Mouse (Mus musculus): ENCODE measurements around the gene Nectin1. TPM values are rescaled to one million over a fixed set of nuclear protein-coding genes. Genes with fewer than 3 reads are reported as not detected.

Nectin1 gene
- polyA plus RNA-seq, 1 experiment from 2014 or later = 1.8 TPM

- 62% methylated on average over 8 of the region's 8 CpGs for WGBS (ENCODE audit: insufficient replicate concordance)
- no peaks in the 10 kb centered on the region for H3K4me1 ChIP-seq
- ATAC-seq = no peak
- H3K9me3 ChIP-seq (replicated peaks) = no peaks in the 10 kb centered on the region
- no peak overlapping the region for H3K9ac ChIP-seq
- no peaks in the 10 kb centered on the region for H3K36me3 ChIP-seq
- 0 out of 2 replicates have a peak, but pooled peaks cover 5% of the 10 kb centered on the region for H3K27me3 ChIP-seq (replicated peaks)
- H3K4me2 ChIP-seq = no peak overlapping the region
- no peak overlapping the region for H3K4me3 ChIP-seq
- H3K27ac ChIP-seq = no peak overlapping the region
Measured at GRCm38 (mm10) chr9:43826558-43827253, 82.9 kb downstream of the Nectin1 start.

- no peak for ATAC-seq
Measured at GRCm38 (mm10) chr9:43827593-43827992, 83.8 kb downstream of the Nectin1 start.

DNA sequence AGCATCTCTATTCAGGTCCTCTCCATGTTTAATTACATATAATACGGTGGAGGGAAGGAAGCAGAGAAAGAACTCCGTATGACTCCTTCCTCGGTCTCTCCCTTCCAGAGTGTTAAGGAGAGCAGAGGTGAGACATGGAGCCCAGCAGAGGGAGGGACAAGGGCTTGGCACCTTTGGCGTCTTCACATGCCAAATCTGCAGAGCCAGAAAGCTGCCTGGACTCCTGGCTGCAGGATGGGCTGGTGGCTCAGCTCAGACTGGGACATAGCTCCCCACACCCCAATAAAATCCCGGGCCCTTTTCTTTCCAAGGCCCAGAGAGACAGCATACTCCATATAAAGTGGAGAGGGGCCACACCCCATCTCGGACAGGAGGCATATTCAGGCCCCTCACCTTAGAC is 85.2 kb downstream of the Nectin1 start:
- H3K36me3 ChIP-seq = no peaks in the 10 kb centered on the region
- H3K9me3 ChIP-seq (replicated peaks) = no peaks in the 10 kb centered on the region
- no peak overlapping the region for H3K9ac ChIP-seq
- ATAC-seq = no peak
- 0 out of 2 replicates have a peak, but pooled peaks cover 5% of the 10 kb centered on the region for H3K27me3 ChIP-seq (replicated peaks)
- H3K4me3 ChIP-seq = no peak overlapping the region
- no peaks in the 10 kb centered on the region for H3K4me1 ChIP-seq
- H3K4me2 ChIP-seq = no peak overlapping the region
- no peak overlapping the region for H3K27ac ChIP-seq
- WGBS (ENCODE audit: insufficient replicate concordance) = 37% methylated on average over 6 of the region's 6 CpGs

More at GRCm38 (mm10) chr9:43827593-43827992, 83.8 kb downstream of the Nectin1 start:
- 42% methylated on average over 5 of the region's 5 CpGs for WGBS (ENCODE audit: insufficient replicate concordance)
- no peak overlapping the region for H3K27ac ChIP-seq
- no peak overlapping the region for H3K4me3 ChIP-seq
- no peaks in the 10 kb centered on the region for H3K36me3 ChIP-seq
- H3K4me1 ChIP-seq = no peaks in the 10 kb centered on the region
- H3K4me2 ChIP-seq = no peak overlapping the region
- H3K9ac ChIP-seq = no peak overlapping the region
- no peaks in the 10 kb centered on the region for H3K9me3 ChIP-seq (replicated peaks)
- 0 out of 2 replicates have a peak, but pooled peaks cover 5% of the 10 kb centered on the region for H3K27me3 ChIP-seq (replicated peaks)

DNA sequence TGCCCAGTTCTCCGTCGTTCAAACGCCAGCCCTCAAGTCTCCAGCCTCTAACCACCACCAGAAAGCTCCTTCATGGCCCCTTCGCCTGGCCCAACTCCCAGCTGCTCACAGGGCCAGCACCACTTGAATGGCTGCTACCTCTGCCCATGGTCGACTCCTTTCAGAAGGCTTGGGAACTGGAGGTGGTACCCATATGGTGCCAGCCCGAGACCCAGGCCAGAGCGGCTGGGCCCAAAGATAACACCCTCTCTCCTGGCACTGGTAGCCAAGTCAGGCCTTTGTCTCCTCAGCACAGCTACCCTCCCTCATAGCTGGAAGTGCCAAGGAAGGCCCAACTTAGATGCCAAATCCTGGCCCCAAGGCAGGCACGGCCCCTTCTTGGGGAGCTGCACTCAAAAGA is 89.4 kb downstream of the Nectin1 start:
- ATAC-seq = no peak
- Histone ChIP-seq H3K9me3 (replicated peaks) (no peaks in the 10 kb centered on the region), H3K27me3 (replicated peaks) (0 out of 2 replicates have a peak, but pooled peaks cover 5% of the 10 kb centered on the region), H3K4me2 (no peak overlapping the region), H3K36me3 (no peaks in the 10 kb centered on the region), H3K4me1 (no peaks in the 10 kb centered on the region), H3K9ac (no peak overlapping the region), H3K4me3 (no peak overlapping the region), H3K27ac (no peak overlapping the region)
- WGBS (ENCODE audit: insufficient replicate concordance) = 71% methylated on average over 8 of the region's 8 CpGs

- WGBS (ENCODE audit: insufficient replicate concordance) = 67% methylated on average over 13 of the region's 13 CpGs
- H3K36me3 ChIP-seq = no peaks in the 10 kb centered on the region
- H3K27ac ChIP-seq = no peak overlapping the region
- no peak overlapping the region for H3K9ac ChIP-seq
- H3K27me3 ChIP-seq (replicated peaks) = no peaks in the 10 kb centered on the region
- H3K4me1 ChIP-seq = no peaks in the 10 kb centered on the region
- ATAC-seq = no peak
- no peaks in the 10 kb centered on the region for H3K9me3 ChIP-seq (replicated peaks)
- H3K4me3 ChIP-seq = no peak overlapping the region
- no peak overlapping the region for H3K4me2 ChIP-seq
Measured at GRCm38 (mm10) chr9:43834283-43834682, 90.5 kb downstream of the Nectin1 start.

DNA sequence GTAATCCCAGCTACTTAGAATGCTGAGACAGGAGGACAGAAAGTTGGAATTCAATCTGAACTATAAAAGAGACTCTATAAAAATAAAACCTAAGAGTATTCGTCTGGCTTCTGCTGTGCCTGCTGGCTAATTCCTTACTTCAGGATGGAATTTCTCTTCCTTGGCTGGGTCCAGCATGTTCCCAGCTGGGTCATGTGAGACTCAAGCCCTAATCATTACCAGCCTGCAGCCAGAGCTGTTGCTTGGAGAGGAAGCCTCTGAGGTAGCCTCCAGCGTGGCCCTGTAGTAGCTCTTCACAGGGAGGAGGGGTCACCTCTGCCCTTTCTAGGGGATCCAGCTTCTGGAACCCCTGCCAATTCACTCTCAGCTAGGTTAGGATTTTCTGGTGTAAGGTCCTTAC is 94.8 kb downstream of the Nectin1 start:
- no peaks in the 10 kb centered on the region for H3K4me1 ChIP-seq
- H3K36me3 ChIP-seq = no peaks in the 10 kb centered on the region
- no peak overlapping the region for H3K9ac ChIP-seq
- no peaks in the 10 kb centered on the region for H3K9me3 ChIP-seq (replicated peaks)
- no peak overlapping the region for H3K4me3 ChIP-seq
- no peak overlapping the region for H3K27ac ChIP-seq
- 58% methylated on average over 2 of the region's 2 CpGs for WGBS (ENCODE audit: insufficient replicate concordance)
- no peak for ATAC-seq
- peaks cover 22% of the 10 kb centered on the region for H3K27me3 ChIP-seq (replicated peaks)
- no peak overlapping the region for H3K4me2 ChIP-seq

DNA sequence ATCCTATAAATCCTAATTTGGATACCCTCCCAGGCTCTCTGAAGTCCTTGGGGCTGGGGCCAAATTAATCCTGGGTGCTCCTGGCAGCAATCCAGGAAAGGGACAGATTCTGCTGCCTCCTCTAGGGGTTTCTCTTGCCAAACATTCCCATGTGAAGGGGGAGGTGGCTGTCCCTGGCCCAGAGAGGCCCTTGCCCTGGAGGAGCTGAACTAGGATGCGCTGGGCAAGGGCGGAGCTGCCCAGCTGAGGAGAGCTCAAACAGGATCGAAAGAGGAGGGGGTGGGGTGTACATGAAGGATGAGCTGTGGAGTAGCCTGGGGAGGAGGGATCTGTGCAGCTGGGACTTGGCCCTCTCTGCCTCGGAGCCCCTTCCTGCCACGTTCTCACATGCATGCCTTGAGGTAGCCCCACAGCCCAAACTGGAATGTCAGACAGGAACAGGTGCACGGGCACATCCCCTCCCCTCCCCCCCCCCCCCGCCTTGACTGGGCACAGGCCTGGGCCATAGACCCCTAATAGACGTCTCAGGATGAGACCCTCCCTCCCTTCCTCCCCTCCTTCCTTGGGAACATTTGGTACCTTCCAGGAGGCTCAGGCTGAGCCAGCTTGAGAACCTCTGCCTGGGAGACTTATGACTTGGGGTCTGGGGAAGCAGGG is 99.3 kb downstream of the Nectin1 start:
- Histone ChIP-seq H3K36me3 (no peaks in the 10 kb centered on the region), H3K4me3 (no peak overlapping the region), H3K27me3 (replicated peaks) (peaks cover 55% of the 10 kb centered on the region), H3K4me2 (no peak overlapping the region), H3K27ac (no peak overlapping the region), H3K4me1 (0 out of 2 replicates have a peak, but pooled peaks cover 5% of the 10 kb centered on the region), H3K9ac (no peak overlapping the region), H3K9me3 (replicated peaks) (no peaks in the 10 kb centered on the region)
- no peak for ATAC-seq
- 12% methylated on average over 6 of the region's 8 CpGs for WGBS (ENCODE audit: insufficient replicate concordance)

DNA sequence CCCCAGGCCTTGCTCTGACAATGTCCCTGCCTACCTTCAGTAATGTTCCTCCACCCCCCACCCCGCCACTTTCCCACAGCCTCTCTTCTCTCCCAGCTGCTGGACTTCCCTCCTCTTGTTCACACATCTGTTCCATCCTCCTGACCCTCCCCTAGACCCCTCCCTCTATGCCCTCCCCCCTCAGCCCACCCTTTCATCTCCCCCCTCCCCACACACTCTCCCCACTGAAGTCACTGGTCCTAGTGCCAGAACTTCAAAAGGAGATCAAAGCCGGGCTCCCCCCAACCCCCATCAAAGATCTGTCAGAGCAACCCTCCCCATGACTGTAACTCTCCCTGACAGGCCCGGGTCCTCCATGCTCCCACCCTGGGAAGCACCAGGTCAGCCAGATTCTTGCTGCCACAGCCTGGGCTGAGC is 99.9 kb downstream of the Nectin1 start:
- no peak overlapping the region for H3K9ac ChIP-seq
- H3K36me3 ChIP-seq = no peaks in the 10 kb centered on the region
- H3K4me3 ChIP-seq = no peak overlapping the region
- no peak overlapping the region for H3K4me2 ChIP-seq
- no peaks in the 10 kb centered on the region for H3K9me3 ChIP-seq (replicated peaks)
- H3K27ac ChIP-seq = no peak overlapping the region
- ATAC-seq = no peak
- 2% methylated on average over 2 of the region's 3 CpGs for WGBS (ENCODE audit: insufficient replicate concordance)
- 0 out of 2 replicates have a peak, but pooled peaks cover 5% of the 10 kb centered on the region for H3K4me1 ChIP-seq
- peaks cover 55% of the 10 kb centered on the region for H3K27me3 ChIP-seq (replicated peaks)

DNA sequence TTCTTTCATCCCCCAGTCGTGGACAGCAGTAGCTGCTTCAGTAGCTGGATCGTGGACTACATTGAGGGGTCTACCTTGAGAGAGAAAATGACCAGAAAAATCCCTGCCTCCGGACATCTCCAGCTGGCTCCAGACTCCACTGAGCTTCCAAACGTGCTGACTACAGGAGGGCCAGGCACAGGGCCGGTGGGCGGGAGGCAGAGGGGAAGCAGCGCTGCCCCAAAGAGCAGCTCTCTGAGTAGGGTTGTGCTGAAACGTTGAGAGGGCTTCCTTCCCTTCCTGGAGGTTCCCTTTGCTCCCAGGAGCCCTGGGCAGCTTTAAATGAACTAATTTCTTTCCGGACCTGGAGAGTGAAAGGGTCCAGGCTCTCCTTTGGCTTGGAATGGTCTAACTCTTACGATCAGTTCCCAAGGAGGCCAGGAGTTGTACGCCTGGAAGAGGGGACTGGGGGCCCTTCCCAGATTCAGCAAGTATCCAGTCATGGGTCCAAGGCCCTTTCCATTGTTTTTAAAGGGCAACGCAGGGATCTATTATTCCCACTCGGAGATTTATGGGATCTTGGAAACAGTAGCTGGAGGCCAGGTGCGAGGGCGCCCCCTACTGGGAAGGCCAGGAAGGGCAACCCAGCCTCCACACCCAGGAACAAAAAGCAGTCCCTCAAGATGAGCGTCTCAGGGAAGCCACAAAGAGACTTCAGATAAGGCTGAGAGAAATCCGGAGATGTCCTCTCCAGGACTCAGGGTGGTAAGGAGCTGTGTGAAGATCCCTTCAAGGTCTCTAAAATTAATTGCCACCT is 102.1 kb downstream of the Nectin1 start:
- Histone ChIP-seq H3K4me1 (0 out of 2 replicates have a peak, but pooled peaks cover 5% of the 10 kb centered on the region), H3K4me2 (no peak overlapping the region), H3K9me3 (replicated peaks) (no peaks in the 10 kb centered on the region), H3K36me3 (no peaks in the 10 kb centered on the region), H3K4me3 (no peak overlapping the region), H3K27me3 (replicated peaks) (peaks cover 55% of the 10 kb centered on the region), H3K27ac (no peak overlapping the region), H3K9ac (no peak overlapping the region)
- 7% methylated on average over 17 of the region's 17 CpGs for WGBS (ENCODE audit: insufficient replicate concordance)
- ATAC-seq = no peak

DNA sequence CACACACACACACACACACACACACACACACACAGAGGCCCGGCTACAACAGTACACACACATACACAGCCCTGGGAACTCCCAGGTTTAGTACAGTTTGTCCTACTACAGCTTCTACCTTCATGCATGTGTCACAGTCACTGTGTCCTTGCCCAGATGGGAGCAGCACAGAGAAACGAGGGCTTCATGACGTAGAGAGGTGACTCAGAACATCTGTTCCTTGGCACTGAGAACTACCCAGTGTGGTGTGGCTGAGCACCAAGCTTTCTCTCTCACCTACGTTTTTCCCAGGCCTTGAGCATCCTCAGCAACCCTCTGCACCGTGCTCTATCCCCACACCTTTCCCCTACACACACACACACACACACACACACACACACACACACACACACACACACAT is 104.1 kb downstream of the Nectin1 start:
- no peak overlapping the region for H3K27ac ChIP-seq
- H3K9me3 ChIP-seq (replicated peaks) = no peaks in the 10 kb centered on the region
- no peak overlapping the region for H3K4me2 ChIP-seq
- H3K27me3 ChIP-seq (replicated peaks) = peaks cover 41% of the 10 kb centered on the region
- 44% methylated on average over 5 of the region's 5 CpGs for WGBS (ENCODE audit: insufficient replicate concordance)
- H3K4me3 ChIP-seq = no peak overlapping the region
- H3K9ac ChIP-seq = no peak overlapping the region
- 0 out of 2 replicates have a peak, but pooled peaks cover 5% of the 10 kb centered on the region for H3K4me1 ChIP-seq
- no peak for ATAC-seq
- H3K36me3 ChIP-seq = no peaks in the 10 kb centered on the region

DNA sequence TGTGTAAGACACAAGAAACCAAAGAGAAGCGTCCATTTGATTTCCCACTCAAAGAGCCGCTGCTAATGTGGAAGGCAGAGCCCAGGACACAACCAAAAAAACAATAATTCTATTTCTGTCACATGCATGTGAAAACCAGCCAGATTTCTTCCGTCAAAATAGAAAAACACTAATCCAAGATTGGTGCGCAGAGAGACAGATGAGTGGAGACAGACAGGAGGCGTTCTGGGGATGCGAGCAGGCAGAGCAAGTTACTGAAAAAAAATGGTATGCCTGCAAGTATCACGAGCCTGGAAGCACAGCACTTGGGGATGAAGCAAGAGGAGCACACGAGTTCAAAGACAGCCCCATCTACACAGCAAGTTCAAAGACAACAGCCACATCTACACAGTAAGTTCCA is 106.5 kb downstream of the Nectin1 start:
- Histone ChIP-seq H3K4me3 (no peak overlapping the region), H3K9ac (no peak overlapping the region), H3K27ac (no peak overlapping the region), H3K4me1 (0 out of 2 replicates have a peak, but pooled peaks cover 5% of the 10 kb centered on the region), H3K4me2 (no peak overlapping the region), H3K36me3 (no peaks in the 10 kb centered on the region), H3K9me3 (replicated peaks) (no peaks in the 10 kb centered on the region), H3K27me3 (replicated peaks) (peaks cover 20% of the 10 kb centered on the region)
- no peak for ATAC-seq
- WGBS (ENCODE audit: insufficient replicate concordance) = 69% methylated on average over 8 of the region's 8 CpGs

- H3K27ac ChIP-seq = no peak overlapping the region
- ATAC-seq = no peak
Measured at GRCm38 (mm10) chr9:43851154-43851553, 107.4 kb downstream of the Nectin1 start.

More at GRCm38 (mm10) chr9:43851154-43851553, 107.4 kb downstream of the Nectin1 start:
- Histone ChIP-seq H3K36me3 (no peaks in the 10 kb centered on the region), H3K4me2 (no peak overlapping the region), H3K4me1 (no peaks in the 10 kb centered on the region), H3K9me3 (replicated peaks) (no peaks in the 10 kb centered on the region), H3K4me3 (no peak overlapping the region), H3K9ac (no peak overlapping the region), H3K27me3 (replicated peaks) (peaks cover 15% of the 10 kb centered on the region)
- WGBS (ENCODE audit: insufficient replicate concordance) = 70% methylated on average over 7 of the region's 7 CpGs

All from liver, embryonic 12.5 days (tissue).